Mouse (Mus musculus) adrenal gland, adult 10 weeks (tissue): ENCODE results near the gene H2-T23. TPM values are rescaled to one million over a fixed set of nuclear protein-coding genes. Genes with fewer than 3 reads are reported as not detected.

Experiments used
- polyA plus RNA-seq: library from polyadenylated mRNA; stranded (reverse); fragments of 350-450 nt; fragmentation: Illumina TruSeq; extraction: RNeasy Lipid Tissue Mini Kit (QIAGEN cat#74804); gene quantifications from one replicate; pipeline ENCODE4 v1.2.3, GENCODE M21; 2014; ENCODE audit warnings: low read depth, low replicate concordance

Gene H2-T23
- polyA plus RNA-seq = 3.4 TPM

GRCm38 (mm10) chr17:36032351-36032875, at the start of gene H2-T23:
Gene H2-T23, minus strand, starts transcription at chr17:36032855.

GRCm38 (mm10) chr17:36058362-36058761, 25.7 kb upstream of the H2-T23 start, which contains the start of gene Gm11127:
Gene Gm11127, minus strand, starts transcription at chr17:36058371.

GRCm38 (mm10) chr17:36042610-36043169, 10.0 kb upstream of the H2-T23 start, which contains the start of the genes H2-T22 and Gm6034:
Gene H2-T22, minus strand, starts transcription at chr17:36042747.
Gene Gm6034, plus strand, starts transcription at chr17:36042961.

GRCm38 (mm10) chr17:36020191-36021073, 12.2 kb downstream of the H2-T23 start, which contains the start of gene H2-T24:
Gene H2-T24, minus strand, starts transcription at chr17:36020560.

Other genes with a start within 250 kb of the H2-T23 start
- 5.0 TPM for gene Ier3, start 211.2 kb downstream of the H2-T23 start, polyA plus RNA-seq
- 11.8 TPM for gene Flot1, start 209.6 kb downstream of the H2-T23 start, polyA plus RNA-seq
- gene Tubb5, start 194.5 kb downstream of the H2-T23 start, polyA plus RNA-seq = 40.9 TPM
- 11.3 TPM for gene Mdc1, start 191.3 kb downstream of the H2-T23 start, polyA plus RNA-seq
- 1.1 TPM for gene Nrm, start 171.5 kb downstream of the H2-T23 start, polyA plus RNA-seq
- gene Ppp1r18, start 167.3 kb downstream of the H2-T23 start, polyA plus RNA-seq = 4.7 TPM
- 22.4 TPM for gene Dhx16, start 153.0 kb downstream of the H2-T23 start, polyA plus RNA-seq
- 21.6 TPM for gene 2310061I04Rik, start 135.4 kb downstream of the H2-T23 start, polyA plus RNA-seq
- gene Atat1, start 122.8 kb downstream of the H2-T23 start, polyA plus RNA-seq = 8.3 TPM
- 19.3 TPM for gene Mrps18b, start 116.5 kb downstream of the H2-T23 start, polyA plus RNA-seq
- gene Ppp1r10, start 116.4 kb downstream of the H2-T23 start, polyA plus RNA-seq = 48.2 TPM
- gene Abcf1, start 63.1 kb downstream of the H2-T23 start, polyA plus RNA-seq = 47.8 TPM
- 1.4 TPM for gene Gnl1, start 53.0 kb downstream of the H2-T23 start, polyA plus RNA-seq
- 2.4 TPM for gene Prr3, start 52.6 kb downstream of the H2-T23 start, polyA plus RNA-seq
- 8.5 TPM for gene H2-T24, start 12.3 kb downstream of the H2-T23 start, polyA plus RNA-seq
- 13.1 TPM for gene H2-T22, start 9.9 kb upstream of the H2-T23 start, polyA plus RNA-seq
- not detected for gene Gm6034, start 10.1 kb upstream of the H2-T23 start, polyA plus RNA-seq
- gene Gm11127, start 25.5 kb upstream of the H2-T23 start, polyA plus RNA-seq = not detected
- not detected for gene Gm19684, start 88.8 kb upstream of the H2-T23 start, polyA plus RNA-seq
- gene Gm7030, start 96.6 kb upstream of the H2-T23 start, polyA plus RNA-seq = not detected
- not detected for gene Gm8909, start 135.7 kb upstream of the H2-T23 start, polyA plus RNA-seq
- gene H2-T3, start 157.4 kb upstream of the H2-T23 start, polyA plus RNA-seq = not detected
- gene Rpp21, start 225.2 kb upstream of the H2-T23 start, polyA plus RNA-seq = 4.4 TPM
- 14.8 TPM for gene Trim39, start 239.4 kb upstream of the H2-T23 start, polyA plus RNA-seq